Mouse (Mus musculus) spleen, adult 12 weeks (tissue): Measurements from ENCODE around the gene 1700023F06Rik.
A peak's percentile ranks its signal among the peaks of the same experiment; 100 is the strongest.

ENCODE experiments used
- DNase-seq: peaks from one replicate; pipeline ENCODE4 v3.0.0; 2022; ENCODE audit warnings: low spot score

The 1700023F06Rik gene

DNA sequence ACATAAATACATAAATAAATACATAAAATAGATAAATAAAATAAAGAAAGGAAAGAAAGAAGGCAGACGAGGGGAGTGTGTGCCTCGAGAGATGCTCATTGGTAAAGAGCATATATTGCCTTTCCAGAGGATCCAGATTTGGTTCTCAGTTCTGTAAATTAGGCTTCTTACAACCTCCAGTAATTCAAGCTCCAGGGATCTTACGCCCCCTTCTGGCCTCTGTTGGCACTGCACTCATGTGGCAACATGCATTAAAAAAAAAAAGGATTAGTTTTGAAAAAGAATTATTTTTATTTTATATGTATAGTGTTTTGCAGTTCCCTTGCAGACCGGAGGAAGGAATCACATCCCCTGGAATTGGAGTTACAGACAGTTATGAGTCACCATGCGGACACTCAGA lies 46.2 kb downstream of the 1700023F06Rik start:
- DNase-seq: no peak

DNA sequence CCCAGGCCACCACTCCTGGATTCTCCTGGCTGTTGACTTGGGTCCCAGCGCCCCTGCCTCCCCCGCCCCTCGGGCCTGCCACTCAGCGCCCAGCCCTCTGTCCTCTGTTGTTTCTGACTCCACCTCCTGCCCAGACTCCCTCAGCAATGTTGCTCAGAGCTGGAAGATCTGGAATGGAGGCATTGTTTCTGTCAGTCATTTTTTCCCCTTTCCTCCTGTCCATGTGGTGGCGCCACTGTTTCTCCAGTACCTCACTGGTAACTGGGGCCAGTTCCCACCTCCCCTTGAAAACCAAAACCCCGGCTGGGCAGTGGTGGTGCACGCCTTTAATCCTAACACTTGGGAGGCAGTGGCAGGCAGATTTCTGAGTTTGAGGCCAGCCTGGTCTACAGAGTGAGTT lies 46.9 kb downstream of the 1700023F06Rik start:
- no peak for DNase-seq

DNA sequence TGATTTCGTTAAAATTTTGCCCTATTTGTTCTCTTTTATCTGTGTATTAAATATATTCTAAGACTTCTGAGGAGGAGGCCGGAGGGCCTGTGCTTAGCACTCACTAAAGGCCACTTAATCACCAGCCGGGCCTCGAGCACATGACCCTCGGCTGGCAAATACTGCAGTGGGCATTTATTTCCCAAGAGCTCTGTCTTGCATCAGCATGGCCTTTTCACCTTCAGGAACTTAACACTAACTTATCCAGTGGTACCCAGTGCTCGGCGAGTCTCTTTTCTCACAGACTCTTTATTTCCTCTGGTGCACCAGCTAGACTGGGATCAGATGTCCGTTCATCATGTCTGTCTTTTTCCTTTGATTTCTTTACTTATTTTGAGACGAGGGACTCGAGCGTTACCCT lies 47.6 kb downstream of the 1700023F06Rik start:
- DNase-seq: no peak

DNA sequence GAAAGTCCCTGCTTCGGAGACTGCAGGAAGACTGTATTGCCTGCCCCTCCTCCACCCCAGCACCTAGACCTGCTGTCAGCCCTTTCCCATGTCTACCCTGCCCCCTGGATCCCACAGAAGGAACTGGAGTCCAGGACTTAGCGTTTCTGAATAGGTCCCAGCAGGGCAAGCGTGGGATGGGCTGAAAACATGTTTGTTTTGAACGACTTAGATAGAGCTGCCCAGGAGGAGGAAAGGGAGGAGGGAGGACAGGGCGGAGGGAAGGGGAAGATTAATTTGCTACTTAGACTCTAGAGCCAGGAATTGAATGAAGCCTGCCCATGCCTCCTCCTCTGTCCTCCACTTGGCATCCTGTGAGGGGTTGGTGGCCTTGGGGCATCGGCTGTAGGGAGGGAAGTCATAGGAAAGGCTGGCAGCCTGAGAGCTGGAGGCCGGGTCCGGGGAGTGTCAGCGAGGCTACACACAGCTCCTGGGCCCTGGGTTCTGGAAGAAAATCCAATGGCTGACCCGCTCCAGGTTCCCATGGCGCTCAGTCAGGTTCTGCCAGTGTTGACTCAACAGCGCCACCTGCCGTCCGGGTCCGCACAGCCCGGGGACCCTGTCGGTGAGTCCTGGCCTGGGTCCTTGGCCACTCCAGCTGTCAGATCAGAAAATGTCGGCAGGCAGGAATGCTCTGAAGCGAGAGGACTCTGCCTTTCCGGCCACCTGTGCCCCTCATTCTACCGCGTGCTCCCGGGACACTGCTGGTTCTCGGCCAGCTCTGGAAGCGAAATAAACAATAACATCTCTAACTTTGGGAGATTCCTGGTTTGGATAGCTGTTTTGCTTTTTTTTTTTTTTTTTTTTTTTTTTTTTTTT lies 49.5 kb downstream of the 1700023F06Rik start:
- DNase-seq: peak; percentile 91

DNA sequence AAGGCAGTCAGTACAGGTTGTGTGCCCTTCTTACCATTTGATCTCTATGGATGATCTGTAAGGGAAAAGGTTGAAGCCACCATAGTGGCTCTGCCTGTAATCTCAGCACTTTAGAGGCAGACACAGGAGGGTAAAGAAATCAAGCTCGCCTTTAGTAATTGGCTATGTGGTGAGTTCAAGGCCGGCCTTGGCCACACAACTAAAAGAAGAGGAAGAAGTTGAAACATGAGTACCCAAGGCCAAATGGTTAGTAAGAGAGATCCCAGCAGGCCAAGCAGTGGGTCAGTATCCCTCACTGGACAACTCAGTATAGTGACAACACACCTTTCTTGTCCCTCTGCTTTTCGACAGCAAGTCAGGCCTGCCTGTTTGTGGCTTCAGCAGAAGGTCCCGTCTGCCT lies 58.6 kb downstream of the 1700023F06Rik start:
- DNase-seq: no peak
